Mouse (Mus musculus) limb, embryonic 12.5 days (tissue): ENCODE measurements around the gene Clhc1. TPM values are rescaled to one million over a fixed set of nuclear protein-coding genes. Genes with fewer than 3 reads are reported as not detected.

Experiments
- ATAC-seq: fragments of 200-750 bp; cut with Nextera tagmentation; 2 replicates; pipeline ENCODE4 v1.8.0; 2017; ENCODE audit warnings: low read depth, moderate TSS enrichment; ENCODE audit not compliant: insufficient number of reproducible peaks, insufficient read depth, low FRiP score, low TSS enrichment
- H3K27ac ChIP-seq: fragments of 300-500 bp; sonication (generic); 2 replicates; pipeline ENCODE4 v1.5.1; 2016; ENCODE audit warnings: mild to moderate bottlenecking, moderate library complexity
- H3K27me3 ChIP-seq: fragments of 300-500 bp; sonication (generic); 2 replicates; pipeline ENCODE4 v1.6.1; 2016; ENCODE audit warnings: mild to moderate bottlenecking, moderate library complexity
- H3K36me3 ChIP-seq: fragments of 300-500 bp; sonication (generic); 2 replicates; pipeline ENCODE4 v1.6.1; 2016; ENCODE audit warnings: mild to moderate bottlenecking, moderate library complexity
- H3K4me1 ChIP-seq: fragments of 300-500 bp; sonication (generic); replicated peaks from 2 replicates; pipeline ENCODE4 v1.6.1; 2016
- H3K4me2 ChIP-seq: fragments of 300-500 bp; sonication (generic); 2 replicates; pipeline ENCODE4 v1.6.1; 2016; ENCODE audit warnings: mild to moderate bottlenecking, moderate library complexity
- H3K4me3 ChIP-seq: fragments of 300-500 bp; sonication (generic); replicated peaks from 2 replicates; pipeline ENCODE4 v1.5.1; 2016; ENCODE audit warnings: mild to moderate bottlenecking
- H3K9ac ChIP-seq: fragments of 300-500 bp; sonication (generic); replicated peaks from 2 replicates; pipeline ENCODE4 v1.6.1; 2016; ENCODE audit warnings: mild to moderate bottlenecking, moderate library complexity
- H3K9me3 ChIP-seq: fragments of 300-500 bp; sonication (generic); 2 replicates; pipeline ENCODE4 v1.6.1; 2016; ENCODE audit warnings: mild to moderate bottlenecking, moderate library complexity
- WGBS: fragments of 180-500 bp; shearing (Covaris S2); methylation state at CpG from one replicate; pipeline ENCODE4 v1.1.7; 2016; 5-methylcytosine and 5-hydroxymethylcytosine counted together
- polyA plus RNA-seq: library from polyadenylated mRNA; unstranded; fragments of >200 nt; fragmentation: Nextera tagmentation; extraction: Ambion mirVana; gene quantifications from 2 replicates; pipeline ENCODE4 v1.2.1, GENCODE M21; 2016

The Clhc1 gene
- polyA plus RNA-seq, 1 experiment from 2014 or later = 0.31 TPM

- H3K4me2 ChIP-seq = no peak overlapping the region
- H3K4me1 ChIP-seq = 0 out of 2 replicates have a peak, but pooled peaks cover 6% of the 10 kb centered on the region
- no peaks in the 10 kb centered on the region for H3K27me3 ChIP-seq
- no peaks in the 10 kb centered on the region for H3K9me3 ChIP-seq
- WGBS = 70% methylated on average over 5 of the region's 5 CpGs
- no peak overlapping the region for H3K9ac ChIP-seq
- no peak for ATAC-seq
- H3K4me3 ChIP-seq = no peak overlapping the region
- H3K36me3 ChIP-seq = no peaks in the 10 kb centered on the region
- H3K27ac ChIP-seq = peak overlapping the region; percentile 45
Observed at GRCm38 (mm10) chr11:29622030-29622790, 74.5 kb downstream of the Clhc1 start.

GRCm38 (mm10) chr11:29623327-29623726, 75.6 kb downstream of the Clhc1 start:
- ATAC-seq = no peak
- 92% methylated on average over 3 of the region's 3 CpGs for WGBS
- no peaks in the 10 kb centered on the region for H3K36me3 ChIP-seq
- 0 out of 2 replicates have a peak, but pooled peaks cover 6% of the 10 kb centered on the region for H3K4me1 ChIP-seq
- no peaks in the 10 kb centered on the region for H3K9me3 ChIP-seq
- no peak overlapping the region for H3K4me2 ChIP-seq
- H3K27me3 ChIP-seq = no peaks in the 10 kb centered on the region
- no peak overlapping the region for H3K27ac ChIP-seq
- no peak overlapping the region for H3K9ac ChIP-seq
- H3K4me3 ChIP-seq = no peak overlapping the region

- H3K27me3 ChIP-seq = no peaks in the 10 kb centered on the region
- 78% methylated on average over 5 of the region's 5 CpGs for WGBS
- no peak overlapping the region for H3K4me2 ChIP-seq
- H3K27ac ChIP-seq = no peak overlapping the region
- H3K4me1 ChIP-seq = 0 out of 2 replicates have a peak, but pooled peaks cover 6% of the 10 kb centered on the region
- no peaks in the 10 kb centered on the region for H3K36me3 ChIP-seq
- H3K4me3 ChIP-seq = no peak overlapping the region
- no peak for ATAC-seq
- H3K9ac ChIP-seq = no peak overlapping the region
- H3K9me3 ChIP-seq = no peaks in the 10 kb centered on the region
Observed at GRCm38 (mm10) chr11:29626541-29626940, 78.8 kb downstream of the Clhc1 start.

- ATAC-seq = no peak
- Histone ChIP-seq H3K4me2 (no peak overlapping the region), H3K4me1 (0 out of 2 replicates have a peak, but pooled peaks cover under 1% of the 10 kb centered on the region), H3K27me3 (no peaks in the 10 kb centered on the region), H3K9ac (no peak overlapping the region), H3K36me3 (no peaks in the 10 kb centered on the region), H3K9me3 (no peaks in the 10 kb centered on the region), H3K4me3 (no peak overlapping the region), H3K27ac (no peak overlapping the region)
- WGBS = 81% methylated on average over 3 of the region's 3 CpGs
Observed at GRCm38 (mm10) chr11:29627706-29628105, 80.0 kb downstream of the Clhc1 start.

Other genes starting within 250 kb of the Clhc1 start
- 61.5 and 72.2 TPM in 2 replicates for gene Ccdc88a, start 174.3 kb upstream of the Clhc1 start, polyA plus RNA-seq
- 26.1 and 27.5 TPM in 2 replicates for gene Prorsd1, start 32.9 kb upstream of the Clhc1 start, polyA plus RNA-seq
- 54.1 and 55.0 TPM in 2 replicates for gene Mtif2, start 21.5 kb upstream of the Clhc1 start, polyA plus RNA-seq
- 1,191 and 1,223 TPM in 2 replicates for gene Rps27a, start 159 bp downstream of the Clhc1 start, polyA plus RNA-seq
- gene Rtn4, start 145.0 kb downstream of the Clhc1 start, polyA plus RNA-seq = 65.6 and 79.6 TPM in 2 replicates